ENCODE assay signal across 15 mouse cellular contexts in the genomic region with DNA sequence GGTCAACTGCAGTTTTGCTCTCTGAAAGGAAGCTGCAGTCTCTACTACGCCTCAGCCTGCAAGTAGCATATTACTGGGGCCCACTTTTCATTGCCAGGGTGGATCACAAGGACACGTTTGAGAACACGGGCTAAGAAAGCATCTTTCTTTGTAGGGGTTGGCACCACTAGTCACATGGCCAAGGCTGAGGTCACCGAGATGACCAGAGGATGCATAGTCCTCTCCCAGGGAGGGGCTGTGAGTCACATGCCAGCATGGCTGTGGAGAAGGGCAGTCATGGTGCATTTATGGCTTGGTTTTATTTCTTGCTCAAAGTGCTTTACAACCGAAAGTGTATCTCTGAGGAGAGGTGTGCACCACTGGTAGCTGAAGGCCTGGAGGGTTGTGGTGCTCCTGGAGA.
A peak's percentile ranks its signal among the peaks of the same experiment; 100 is the strongest.
DNase-seq lines count a peak whose midpoint lies in the region; ATAC-seq and TF ChIP-seq lines count a peak whose summit lies in the region.
"Had no signal": no experiment of that assay in that cellular context is flagged by ENCODE, and none has a peak within 500 bp of the region (broad histone marks: within the 10 kb centered on the region; RNA-seq: fewer than 3 reads in every experiment).

No protein-coding gene starts in this region.

- no peak overlapping the region for H3K4me3 ChIP-seq in heart, embryonic 14.5 days (ENCODE audit: control insufficient read depth in 1 of 2, insufficient read depth in 1 of 2, low read depth in 1 of 2, low read length in 2 of 2)
- no peak overlapping the region for H3K4me3 ChIP-seq in C2C12 (ENCODE audit: insufficient read depth, poor library complexity, severe bottlenecking)
- no peak overlapping the region for H3K4me3 ChIP-seq in intestine, embryonic 14.5 days (ENCODE audit: low read depth, low read length)
- H3K4me3 ChIP-seq in liver, embryonic 12.5 days, result no peak overlapping the region

- H3ac ChIP-seq in C2C12 (ENCODE audit: control insufficient read depth, insufficient read length, low read depth), result peak overlapping the region; percentile 16

- peaks cover 4% of the 10 kb centered on the region; the same call in 1 of the 2 replicates for H3K9me3 ChIP-seq in heart, embryonic 14.5 days (ENCODE audit: control insufficient read depth, low read length)
- H3K9me3 ChIP-seq in intestine, embryonic 14.5 days (ENCODE audit: control insufficient read depth, low read length), result no peaks in the 10 kb centered on the region
- no peaks in the 10 kb centered on the region for H3K9me3 ChIP-seq in liver, embryonic 12.5 days (replicated peaks)

- intact Hi-C loops in heart, postnatal 14 days (cut with DNase I), result no loop called here

- peaks cover 5% of the 10 kb centered on the region for H3K79me3 ChIP-seq in C2C12 (ENCODE audit: low read depth)

- ATAC-seq in heart, embryonic 14.5 days (ENCODE audit: insufficient number of reproducible peaks, insufficient read depth, low FRiP score, low read depth), result no peak
- ATAC-seq in intestine, embryonic 14.5 days (replicated peaks; ENCODE audit: low FRiP score, low TSS enrichment, low read depth), result peak; percentile 36; the same call in 1 of the 2 replicates
- ATAC-seq in liver, embryonic 12.5 days, result no peak
- ATAC-seq in megakaryocyte-erythroid progenitor cell, adult 5-6 weeks (replicated peaks; ENCODE audit: low FRiP score, low TSS enrichment, poor library complexity, severe bottlenecking), result no peak
- ATAC-seq: forebrain, embryonic 14.5 days had no signal

- DNase-seq in heart, postnatal 14 days, result no peak
- DNase-seq in adrenal gland, postnatal 10 days, result peak; percentile 43
- no peak for DNase-seq in intestine, embryonic 14.5 days (ENCODE audit: low spot score)
- no peak for DNase-seq in kidney, postnatal 4 days
- DNase-seq: cerebellum, postnatal 14 days; heart, postnatal 4 days; kidney, adult 11 months; lung, postnatal 14 days; spleen, adult 18-20 months had no signal

- H3K4me2 ChIP-seq in heart, embryonic 14.5 days (ENCODE audit: low read length), result no peak overlapping the region
- no peak overlapping the region for H3K4me2 ChIP-seq in intestine, embryonic 14.5 days (ENCODE audit: low read length)
- H3K4me2 ChIP-seq in liver, embryonic 12.5 days, result no peak overlapping the region

- H3K27me3 ChIP-seq in heart, embryonic 14.5 days (ENCODE audit: control insufficient read depth, insufficient read depth, low read length), result no peaks in the 10 kb centered on the region
- H3K27me3 ChIP-seq in C2C12 (ENCODE audit: control insufficient read depth, insufficient read depth, insufficient read length), result no peaks in the 10 kb centered on the region
- no peaks in the 10 kb centered on the region for H3K27me3 ChIP-seq in intestine, embryonic 14.5 days (replicated peaks; ENCODE audit: control insufficient read depth, insufficient read depth, low read length)
- no peaks in the 10 kb centered on the region for H3K27me3 ChIP-seq in liver, embryonic 12.5 days (replicated peaks)
- H3K27me3 ChIP-seq: CH12.LX had no signal

- TF ChIP-seq CTCF in C2C12 (IDR thresholded peaks at IDR 0.05; ENCODE audit: control insufficient read depth, insufficient read depth, insufficient read length), result no peak

- H3K79me2 ChIP-seq in C2C12 (ENCODE audit: control insufficient read depth, insufficient read depth), result peaks cover 41% of the 10 kb centered on the region

- no peak overlapping the region for H3K9ac ChIP-seq in heart, embryonic 14.5 days (ENCODE audit: low read length)
- no peak overlapping the region for H3K9ac ChIP-seq in intestine, embryonic 14.5 days (ENCODE audit: low read length)
- no peak overlapping the region for H3K9ac ChIP-seq in liver, embryonic 12.5 days

- H3K36me3 ChIP-seq in heart, embryonic 14.5 days (ENCODE audit: control insufficient read depth, insufficient read depth, low read length), result peaks cover 66% of the 10 kb centered on the region
- peaks cover 22% of the 10 kb centered on the region for H3K36me3 ChIP-seq in C2C12 (ENCODE audit: control insufficient read depth, insufficient read depth)
- H3K36me3 ChIP-seq in intestine, embryonic 14.5 days (ENCODE audit: control insufficient read depth, insufficient read depth, low read length), result peaks cover 22% of the 10 kb centered on the region
- H3K36me3 ChIP-seq in liver, embryonic 12.5 days, result peaks cover 81% of the 10 kb centered on the region

- peak overlapping the region; percentile 37 to 49; a peak in 1 of 4 replicates for H3K27ac ChIP-seq in heart, embryonic 14.5 days (replicated peaks in 1 of 2; ENCODE audit: control insufficient read depth in 1 of 2, insufficient read depth in 1 of 2, low read depth in 2 of 2, low read length in 2 of 2)
- no peak overlapping the region for H3K27ac ChIP-seq in intestine, embryonic 14.5 days (ENCODE audit: low read depth)
- H3K27ac ChIP-seq in liver, embryonic 12.5 days, result no peak overlapping the region

- WGBS in heart, embryonic 14.5 days, result 76% methylated on average over 5 of the region's 5 CpGs
- 75% methylated on average over 5 of the region's 5 CpGs for WGBS in intestine, embryonic 14.5 days
- 79% methylated on average over 5 of the region's 5 CpGs for WGBS in liver, embryonic 12.5 days (ENCODE audit: insufficient replicate concordance)

- H3K4me1 ChIP-seq in heart, embryonic 14.5 days (ENCODE audit: control insufficient read depth in 2 of 2, insufficient read depth in 2 of 2, low read length in 2 of 2), result peaks cover 21 to 46% of the 10 kb centered on the region in 2 experiments
- peaks cover 4% of the 10 kb centered on the region; the same call in 1 of the 2 replicates for H3K4me1 ChIP-seq in intestine, embryonic 14.5 days (replicated peaks; ENCODE audit: control insufficient read depth, insufficient read depth, low read length)
- peaks cover 27% of the 10 kb centered on the region for H3K4me1 ChIP-seq in liver, embryonic 12.5 days

TF ChIP-seq in C2C12, 6 proteins besides CTCF, POLR2A, EP300 and RAD21:
- TF ChIP-seq USF1 (IDR thresholded peaks at IDR 0.05; ENCODE audit: low read depth), result peak; percentile 98
- no peak for TF ChIP-seq FOSL1 (IDR thresholded peaks at IDR 0.05; ENCODE audit: insufficient read depth, low read length, poor library complexity, severe bottlenecking)
- peak; percentile 71 for TF ChIP-seq MAX (IDR thresholded peaks at IDR 0.05)
- no peak for TF ChIP-seq CEBPB (IDR thresholded peaks at IDR 0.05; ENCODE audit: low read depth)
- no peak for TF ChIP-seq MYOG (IDR thresholded peaks at IDR 0.05; ENCODE audit: control insufficient read depth, extremely low read depth, insufficient read length)
- peak; percentile 42 for TF ChIP-seq MYOD1 (IDR thresholded peaks at IDR 0.05; ENCODE audit: control insufficient read depth, insufficient read length, low read depth)
TF ChIP-seq in C2C12: peak in this region for 3.

Comparison
In these comparisons a context has a peak if more than half of its experiments do, and no peak if none do; other contexts are left out.
1. H3K27ac ChIP-seq: peak in heart, embryonic 14.5 days (2 of 2); none in intestine, embryonic 14.5 days (single experiment) and liver, embryonic 12.5 days (single experiment).